Mouse (Mus musculus) embryo, embryonic 9.5 days (tissue): ENCODE measurements around the gene Scn1b.

Source experiments
- DNase-seq: peaks from one replicate; pipeline ENCODE4 v3.0.0-alpha.2; 2017; ENCODE audit errors: extremely low spot score

The Scn1b gene

DNA sequence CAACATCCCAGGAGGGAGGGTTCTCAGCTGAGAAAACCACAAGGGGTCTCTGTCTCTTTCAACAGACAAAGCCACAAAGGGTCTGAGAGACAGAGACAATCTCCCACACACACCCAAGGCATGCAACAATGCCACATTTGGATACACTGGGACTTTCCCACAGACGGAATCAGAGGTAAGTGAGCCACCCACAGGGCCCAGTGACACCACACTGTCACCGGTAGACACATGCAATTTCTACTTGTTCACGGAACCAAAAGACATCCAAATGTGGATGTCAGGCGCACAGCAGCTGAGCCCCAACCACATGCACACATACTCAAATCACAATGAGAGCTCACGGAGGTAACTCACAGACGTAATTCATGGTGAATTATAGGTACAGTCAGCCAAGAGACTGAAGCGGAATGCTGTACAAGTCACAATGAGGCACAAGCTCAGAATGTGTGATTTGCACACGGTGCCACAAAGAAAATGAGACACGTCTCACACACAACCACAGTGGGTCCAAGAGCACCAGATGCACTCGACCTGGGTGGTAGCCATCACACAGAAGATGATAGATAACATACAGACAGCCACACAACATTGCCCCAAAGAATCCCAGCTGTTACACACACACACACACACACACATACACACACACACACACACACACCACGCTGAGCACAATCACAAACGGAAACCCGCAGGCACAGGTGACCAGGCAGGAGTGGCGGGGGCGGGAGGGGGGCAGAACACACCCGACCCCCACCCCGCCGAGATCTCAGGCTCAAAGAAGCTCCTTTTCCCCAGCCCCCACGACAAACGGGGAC lies 23.2 kb upstream of the Scn1b start:
- peak; percentile 40 for DNase-seq

DNA sequence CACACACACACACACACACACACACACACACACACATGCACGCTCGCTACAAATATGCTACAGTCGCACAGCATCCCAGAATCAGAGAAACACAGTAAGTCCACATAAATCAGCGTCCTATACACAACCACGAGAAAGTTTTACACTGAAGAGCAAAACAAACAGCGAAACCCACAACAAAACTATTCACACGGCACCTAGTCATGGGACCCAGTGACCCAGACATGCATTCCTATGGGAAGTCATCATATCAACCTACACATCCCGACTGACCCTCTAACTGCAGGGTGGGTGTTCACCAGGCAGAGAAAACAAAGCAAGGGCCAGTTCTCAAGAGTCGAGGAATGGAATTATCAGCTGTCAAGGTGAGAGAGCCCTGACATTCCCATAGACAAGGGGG lies 22.5 kb upstream of the Scn1b start:
- DNase-seq = peak; percentile 18

GRCm38 (mm10) chr7:31148756-31149155 lies 22.0 kb upstream of the Scn1b start:
- peak; percentile 57 for DNase-seq

DNA sequence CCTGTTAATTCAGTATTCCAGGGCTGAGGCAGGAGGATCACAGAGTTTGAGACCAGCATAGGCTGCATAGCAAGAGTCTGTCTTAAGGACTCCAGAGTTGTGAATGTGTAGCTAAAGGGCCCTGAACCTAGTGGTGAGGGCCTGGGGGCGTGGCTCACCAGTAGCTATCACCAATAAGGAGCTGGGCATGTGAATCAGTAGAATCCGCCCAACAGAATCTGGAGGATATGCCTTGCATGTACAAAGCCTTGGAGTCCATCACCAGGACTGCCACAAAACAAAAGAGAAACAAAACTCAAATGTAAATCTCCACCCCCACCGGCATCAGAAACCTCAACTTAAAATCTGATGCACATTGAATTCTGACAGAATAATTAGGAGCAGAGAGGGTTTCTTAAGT lies 21.3 kb upstream of the Scn1b start:
- no peak for DNase-seq

GRCm38 (mm10) chr7:31145596-31146160 lies 18.9 kb upstream of the Scn1b start:
- DNase-seq = no peak

DNA sequence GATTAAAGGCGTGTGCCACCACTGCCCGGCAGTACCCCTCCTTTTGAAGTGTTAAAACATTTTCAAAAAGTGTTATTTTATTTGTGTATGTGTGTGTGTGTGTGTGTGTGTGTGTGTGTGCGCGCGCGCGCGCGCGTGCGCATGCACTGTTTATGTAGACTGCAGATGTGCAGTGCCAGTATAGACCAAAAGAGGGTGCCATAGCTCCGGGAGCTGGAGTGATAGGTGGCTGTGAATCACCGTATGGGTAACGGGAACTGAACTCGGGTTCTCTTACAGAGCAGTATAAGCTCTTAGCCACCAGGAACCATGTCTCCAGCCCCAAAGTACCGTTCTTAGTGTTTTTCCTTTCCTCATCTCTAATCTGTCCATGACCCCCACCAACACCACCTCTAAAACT lies 18.1 kb upstream of the Scn1b start:
- no peak for DNase-seq

GRCm38 (mm10) chr7:31140941-31141340 lies 14.1 kb upstream of the Scn1b start:
- no peak for DNase-seq

GRCm38 (mm10) chr7:31140302-31140701 lies 13.5 kb upstream of the Scn1b start:
- no peak for DNase-seq

- peak; percentile 46 for DNase-seq
These were observed 13.0 kb upstream of the Scn1b start for GRCm38 (mm10) chr7:31139765-31140164.

- no peak for DNase-seq
These were observed 8.9 kb upstream of the Scn1b start for GRCm38 (mm10) chr7:31135717-31136116.

DNA sequence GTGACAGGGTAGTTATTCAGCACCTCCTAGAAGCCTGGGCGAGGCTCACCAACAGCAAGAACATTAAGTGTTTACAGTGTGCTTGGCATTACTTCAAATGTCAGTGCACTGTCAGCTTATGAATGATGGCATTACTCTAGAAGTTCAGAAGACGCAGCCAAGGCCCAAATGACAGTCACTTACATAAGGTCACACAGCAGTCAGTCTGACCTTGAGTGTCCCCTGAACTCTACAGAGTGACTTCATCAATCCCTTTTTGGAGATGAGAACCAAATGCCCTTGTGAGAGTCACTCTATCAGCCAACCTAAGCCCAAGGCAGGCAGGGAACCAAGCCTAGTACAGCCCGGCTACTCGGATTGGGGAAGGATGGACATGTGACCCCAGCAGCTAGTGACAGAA lies 5.1 kb upstream of the Scn1b start:
- no peak for DNase-seq

- DNase-seq = peak; percentile 52
These were observed 4.0 kb upstream of the Scn1b start for GRCm38 (mm10) chr7:31130841-31131240.

- no peak for DNase-seq
These were observed 3.4 kb upstream of the Scn1b start for GRCm38 (mm10) chr7:31130197-31130596.

GRCm38 (mm10) chr7:31128157-31128705 lies 1.4 kb upstream of the Scn1b start:
- no peak for DNase-seq

DNA sequence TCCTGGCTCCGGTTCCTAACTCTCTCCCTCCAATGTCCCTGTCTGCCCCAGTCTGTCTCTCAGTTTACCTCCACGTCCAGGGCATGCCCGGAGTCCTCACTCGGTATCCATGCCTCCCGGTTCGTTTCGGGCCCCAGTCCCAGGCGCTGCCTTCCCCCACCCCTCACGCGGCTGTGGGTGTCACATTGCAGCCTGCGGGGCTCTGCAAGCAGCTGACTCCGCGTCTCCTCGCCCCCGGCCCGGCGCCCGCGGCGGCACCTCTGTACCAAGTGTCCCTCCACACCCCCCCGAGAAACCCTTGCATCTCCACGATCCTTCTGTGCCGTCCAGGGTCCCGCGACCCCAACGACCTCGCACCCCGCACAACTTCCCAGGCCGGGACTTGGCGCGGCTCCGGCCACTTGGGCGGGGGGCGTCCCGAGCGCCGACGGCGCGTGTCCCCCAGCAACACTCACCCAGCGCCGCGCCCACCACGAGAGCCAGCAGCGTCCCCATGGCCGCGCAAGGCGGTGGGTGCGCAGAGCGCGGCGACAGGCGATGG lies 522 bp downstream of the Scn1b start:
- DNase-seq = peak; percentile 34

- no peak for DNase-seq
These were observed 1.7 kb downstream of the Scn1b start for GRCm38 (mm10) chr7:31125116-31125515.

GRCm38 (mm10) chr7:31124381-31124780 lies 2.4 kb downstream of the Scn1b start:
- no peak for DNase-seq

- no peak for DNase-seq
These were observed 3.1 kb downstream of the Scn1b start for GRCm38 (mm10) chr7:31123697-31124096.

DNA sequence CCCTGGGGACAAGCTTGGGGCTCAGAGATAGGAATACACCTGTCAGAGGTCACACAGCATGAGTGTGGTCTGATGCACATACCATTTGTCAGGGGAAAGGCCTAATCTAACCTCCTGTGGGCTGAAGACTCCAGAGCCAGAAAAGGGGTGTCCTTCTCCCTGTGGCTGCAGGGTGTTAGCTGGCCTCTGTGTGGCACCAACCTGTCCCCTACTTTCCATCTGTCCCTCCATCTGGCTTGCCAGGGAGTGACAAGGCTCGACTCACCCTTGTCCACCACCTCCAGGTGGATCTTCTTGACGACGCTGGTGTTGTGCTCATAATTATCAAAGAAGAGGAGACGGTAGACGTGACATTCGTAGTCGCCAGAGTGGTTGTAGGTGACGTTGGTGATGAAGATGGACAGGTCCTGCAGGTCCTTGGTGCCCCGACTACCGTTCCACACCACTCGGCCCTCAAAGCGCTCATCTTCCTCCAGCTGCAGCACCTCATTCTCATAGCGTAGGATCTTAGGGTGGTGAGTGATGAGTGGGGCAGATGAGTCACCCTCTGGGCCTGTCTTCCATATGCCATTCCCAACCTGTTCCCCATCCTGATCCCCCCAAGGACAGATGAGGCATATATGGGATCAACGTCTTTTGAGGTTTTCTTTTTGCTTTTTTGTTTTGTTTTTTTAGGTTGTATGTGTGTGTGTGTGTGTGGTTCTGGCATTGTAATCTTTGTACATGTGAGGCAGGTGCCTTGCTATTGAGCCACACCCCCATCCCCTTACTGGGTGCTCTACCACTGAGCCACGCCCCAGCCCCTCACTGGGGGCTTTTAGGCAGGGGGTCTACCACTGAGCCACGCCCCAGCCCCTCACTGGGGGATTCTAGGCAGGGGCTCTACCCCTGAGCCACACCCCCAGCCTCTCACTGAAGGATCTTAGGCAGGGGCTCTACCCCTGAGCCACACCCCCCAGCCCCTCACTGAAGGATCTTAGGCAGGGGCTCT lies 3.9 kb downstream of the Scn1b start:
- DNase-seq = no peak

- no peak for DNase-seq
These were observed 7.2 kb downstream of the Scn1b start for GRCm38 (mm10) chr7:31119556-31119955.

DNA sequence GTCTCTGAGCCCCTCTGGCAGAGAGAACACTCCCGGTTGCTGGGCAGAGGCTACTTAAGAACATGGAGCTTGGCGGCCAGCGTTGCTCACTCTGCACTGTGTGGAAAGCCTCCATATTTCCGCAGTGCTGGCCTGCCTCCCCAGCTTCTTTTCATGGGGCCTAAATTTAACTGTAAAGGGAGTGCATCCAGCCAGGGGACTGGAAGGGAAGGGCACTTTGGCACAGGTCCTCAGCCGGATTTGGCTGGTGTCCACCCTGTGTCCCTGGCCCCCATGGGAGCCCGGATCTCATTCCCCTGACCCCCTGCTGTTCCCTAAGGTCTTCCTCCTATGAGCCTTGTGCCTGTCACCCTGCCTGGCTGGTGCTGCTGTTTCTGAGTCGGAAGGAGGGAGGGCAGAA lies 8.3 kb downstream of the Scn1b start:
- no peak for DNase-seq

GRCm38 (mm10) chr7:31117465-31117864 lies 9.3 kb downstream of the Scn1b start:
- DNase-seq = no peak
